Mouse (Mus musculus): Measurements from ENCODE around the gene Nipal4.

The Nipal4 gene

DNA sequence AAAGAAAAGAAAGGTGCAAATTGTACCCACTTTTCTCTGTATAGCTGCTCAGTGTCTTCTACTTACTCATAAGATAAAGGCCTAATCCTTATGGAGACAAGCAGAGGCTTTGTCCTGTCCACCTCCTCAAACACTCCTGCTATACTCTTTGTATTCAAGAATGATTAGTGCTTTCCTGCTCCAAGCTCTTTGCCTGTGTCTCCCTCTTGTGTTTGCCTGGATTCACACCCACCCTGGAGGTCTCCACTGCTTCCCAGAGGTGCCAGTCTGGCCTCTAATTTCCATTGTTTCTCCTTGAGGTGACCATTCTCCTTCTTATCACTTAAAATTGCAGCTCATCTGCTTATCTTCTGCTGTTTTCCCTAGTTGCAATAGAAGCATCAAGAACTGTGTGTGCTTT, 8.8 kb downstream of the Nipal4 start:
- DNase-seq (ENCODE audit: low spot score): no peak

GRCm38 (mm10) chr11:46156945-46157344, 9.4 kb downstream of the Nipal4 start:
- no peak for DNase-seq (ENCODE audit: low spot score)

GRCm38 (mm10) chr11:46146619-46147018, 19.7 kb downstream of the Nipal4 start:
- no peak for DNase-seq (ENCODE audit: low spot score)

GRCm38 (mm10) chr11:46145163-46145875, 21.0 kb downstream of the Nipal4 start:
- DNase-seq (ENCODE audit: low spot score): no peak

- no peak for DNase-seq (ENCODE audit: low spot score)
These were observed 23.0 kb downstream of the Nipal4 start for GRCm38 (mm10) chr11:46143342-46143741.

- peak; percentile 30 for DNase-seq (ENCODE audit: low spot score)
These were observed 31.4 kb downstream of the Nipal4 start for GRCm38 (mm10) chr11:46134899-46135298.

- DNase-seq (ENCODE audit: low spot score): no peak
These were observed 35.0 kb downstream of the Nipal4 start for GRCm38 (mm10) chr11:46131022-46131986.

DNA sequence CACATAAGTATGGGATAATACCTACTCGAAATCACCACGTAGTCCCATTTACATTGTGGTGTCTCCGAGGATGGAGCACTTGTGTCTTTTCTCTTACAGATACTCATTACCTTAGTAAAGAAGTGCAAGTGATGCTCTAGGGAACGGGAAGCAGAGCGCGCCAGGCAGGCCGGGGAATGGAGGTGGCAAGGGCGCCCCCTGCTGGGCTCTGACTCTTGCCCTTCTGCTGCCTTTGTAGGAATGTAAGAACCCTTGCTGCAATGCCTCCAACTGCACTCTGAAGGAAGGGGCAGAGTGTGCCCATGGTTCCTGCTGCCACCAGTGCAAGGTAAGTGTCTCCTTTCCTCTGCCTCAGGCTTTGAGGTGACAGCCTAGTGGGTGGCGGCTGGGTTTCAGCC, 37.8 kb downstream of the Nipal4 start:
- peak; percentile 36 for DNase-seq (ENCODE audit: low spot score)

GRCm38 (mm10) chr11:46127621-46128547, 38.4 kb downstream of the Nipal4 start:
- DNase-seq (ENCODE audit: low spot score): no peak

- DNase-seq (ENCODE audit: low spot score): no peak
These were observed 39.4 kb downstream of the Nipal4 start for GRCm38 (mm10) chr11:46126827-46127410.

DNA sequence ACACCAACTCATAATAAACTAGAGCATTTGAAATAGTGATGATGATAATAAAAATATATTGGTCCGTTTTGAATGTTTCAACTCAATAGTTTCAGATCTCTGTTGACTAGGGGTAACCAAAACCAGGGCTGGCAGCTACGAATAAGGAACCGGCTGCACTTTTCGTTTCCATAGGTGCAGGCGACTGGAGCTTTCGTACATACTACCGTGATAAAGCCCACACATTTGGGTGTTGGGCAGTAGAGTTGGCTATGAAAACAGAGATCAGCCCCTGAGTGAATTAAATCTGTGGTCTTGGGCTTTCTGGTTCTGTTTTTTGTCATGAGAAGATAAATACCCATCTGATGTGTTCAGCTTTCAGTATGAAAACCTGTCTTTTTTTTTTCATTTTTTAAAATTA, 40.0 kb downstream of the Nipal4 start:
- no peak for DNase-seq (ENCODE audit: low spot score)

- no peak for DNase-seq (ENCODE audit: low spot score)
These were observed 40.5 kb downstream of the Nipal4 start for GRCm38 (mm10) chr11:46125835-46126229.

GRCm38 (mm10) chr11:46125093-46125834, 41.0 kb downstream of the Nipal4 start:
- DNase-seq (ENCODE audit: low spot score): no peak

GRCm38 (mm10) chr11:46123328-46123866, 42.9 kb downstream of the Nipal4 start:
- DNase-seq (ENCODE audit: low spot score): no peak

- no peak for DNase-seq (ENCODE audit: low spot score)
These were observed 43.4 kb downstream of the Nipal4 start for GRCm38 (mm10) chr11:46122875-46123274.

GRCm38 (mm10) chr11:46121666-46122065, 44.6 kb downstream of the Nipal4 start:
- DNase-seq (ENCODE audit: low spot score): no peak

DNA sequence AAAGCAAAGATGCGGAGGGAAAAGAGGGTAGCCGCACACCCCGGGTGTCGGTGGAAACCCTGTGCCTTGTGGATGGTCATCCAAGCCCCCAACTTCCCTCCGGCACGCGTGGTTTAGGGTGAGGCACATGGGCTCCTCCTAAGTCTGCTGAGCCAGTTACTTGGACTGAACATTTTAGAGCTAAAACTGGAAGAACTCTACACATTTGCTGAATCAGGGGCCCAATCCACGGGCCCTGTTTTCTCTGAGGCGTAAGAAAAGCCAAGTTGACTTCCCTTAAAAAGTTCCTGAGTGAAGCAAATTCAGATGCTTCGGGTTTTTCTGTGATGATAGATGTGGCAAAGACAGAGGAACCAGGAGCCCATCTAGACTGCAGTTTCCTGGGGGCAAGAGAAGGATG, 46.2 kb downstream of the Nipal4 start:
- no peak for DNase-seq (ENCODE audit: low spot score)

GRCm38 (mm10) chr11:46119624-46120023, 46.7 kb downstream of the Nipal4 start:
- DNase-seq (ENCODE audit: low spot score): no peak

- no peak for DNase-seq (ENCODE audit: low spot score)
These were observed 49.8 kb downstream of the Nipal4 start for GRCm38 (mm10) chr11:46116510-46116909.

- DNase-seq (ENCODE audit: low spot score): no peak
These were observed 50.7 kb downstream of the Nipal4 start for GRCm38 (mm10) chr11:46115411-46116173.

All from layer of hippocampus, adult 9-10 months (tissue).